Mouse (Mus musculus): Measurements from ENCODE around the gene Sgta. TPM values are rescaled to one million over a fixed set of nuclear protein-coding genes. Genes with fewer than 3 reads are reported as not detected.

The Sgta gene
- polyA plus RNA-seq (2015; fragmentation: Nextera tagmentation; extraction: Ambion mirVana), result 246 and 290 TPM in 2 replicates

GRCm38 (mm10) chr10:81059603-81060543 is at the start of gene Sgta:
Gene Sgta, minus strand, starts transcription at chr10:81060181.

GRCm38 (mm10) chr10:81105565-81106112 is 45.7 kb upstream of the Sgta start, which contains the start of gene Map2k2:
Gene Map2k2, plus strand, starts transcription at chr10:81105915.

DNA sequence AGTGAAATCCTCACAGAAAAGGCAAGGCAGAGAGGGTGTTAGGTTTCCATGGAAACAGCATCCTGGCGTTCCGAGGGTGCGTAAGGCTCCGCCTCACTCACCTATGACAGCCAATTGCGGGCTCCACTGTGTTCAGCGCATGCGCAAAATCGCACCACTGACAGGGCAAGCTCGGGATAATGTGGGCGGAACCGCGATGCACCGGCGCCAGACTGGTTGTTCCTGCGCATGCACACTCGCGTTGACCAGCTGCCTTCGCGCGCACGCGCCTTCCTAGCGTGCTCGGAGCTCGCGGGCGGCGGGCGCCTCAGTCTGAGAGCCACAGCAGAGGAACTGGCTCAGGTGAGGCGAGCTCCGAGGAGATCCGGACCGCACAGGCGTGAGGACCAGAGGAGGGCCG is 9.9 kb upstream of the Sgta start, which contains the start of gene Thop1:
Gene Thop1 (plus strand): TSS at position 200 of the 400 bp plus-strand sequence.

GRCm38 (mm10) chr10:81036988-81037580 is 22.9 kb downstream of the Sgta start, which contains the start of gene Slc39a3:
Gene Slc39a3, minus strand, starts transcription at chr10:81037426.

DNA sequence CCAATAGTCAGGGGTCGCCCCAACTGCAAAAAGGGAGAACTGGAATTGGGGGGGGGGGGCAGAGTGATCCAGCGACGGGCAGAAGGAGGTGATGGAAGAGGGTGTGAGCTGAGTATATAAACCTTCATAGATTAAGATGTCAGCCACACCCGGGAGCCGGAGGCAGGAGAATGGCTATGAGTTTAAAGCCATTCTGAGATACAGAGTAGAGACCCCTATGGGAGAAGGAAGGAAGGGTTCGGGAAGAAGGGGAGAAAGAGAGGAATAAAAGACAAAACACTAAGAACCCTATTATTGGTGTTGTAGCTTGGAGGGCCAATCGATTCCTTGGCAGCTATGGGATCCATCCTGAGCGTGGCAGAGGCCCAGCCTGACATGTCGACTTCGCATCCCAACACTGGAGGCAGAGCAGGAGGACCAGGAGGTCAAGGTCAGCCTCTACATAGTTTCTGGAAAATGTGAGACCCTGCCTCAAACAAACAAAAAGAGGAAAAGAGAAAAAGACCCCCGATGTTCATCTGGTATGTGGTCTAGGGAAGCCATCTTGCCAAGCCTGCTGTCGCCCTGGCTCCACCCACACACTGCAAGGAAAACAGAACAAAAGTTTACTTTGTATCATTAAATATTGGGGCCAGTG is 34.2 kb downstream of the Sgta start, which contains the start of gene Diras1:
Gene Diras1 (minus strand): TSS at position 24 of the 637 bp plus-strand sequence.

DNA sequence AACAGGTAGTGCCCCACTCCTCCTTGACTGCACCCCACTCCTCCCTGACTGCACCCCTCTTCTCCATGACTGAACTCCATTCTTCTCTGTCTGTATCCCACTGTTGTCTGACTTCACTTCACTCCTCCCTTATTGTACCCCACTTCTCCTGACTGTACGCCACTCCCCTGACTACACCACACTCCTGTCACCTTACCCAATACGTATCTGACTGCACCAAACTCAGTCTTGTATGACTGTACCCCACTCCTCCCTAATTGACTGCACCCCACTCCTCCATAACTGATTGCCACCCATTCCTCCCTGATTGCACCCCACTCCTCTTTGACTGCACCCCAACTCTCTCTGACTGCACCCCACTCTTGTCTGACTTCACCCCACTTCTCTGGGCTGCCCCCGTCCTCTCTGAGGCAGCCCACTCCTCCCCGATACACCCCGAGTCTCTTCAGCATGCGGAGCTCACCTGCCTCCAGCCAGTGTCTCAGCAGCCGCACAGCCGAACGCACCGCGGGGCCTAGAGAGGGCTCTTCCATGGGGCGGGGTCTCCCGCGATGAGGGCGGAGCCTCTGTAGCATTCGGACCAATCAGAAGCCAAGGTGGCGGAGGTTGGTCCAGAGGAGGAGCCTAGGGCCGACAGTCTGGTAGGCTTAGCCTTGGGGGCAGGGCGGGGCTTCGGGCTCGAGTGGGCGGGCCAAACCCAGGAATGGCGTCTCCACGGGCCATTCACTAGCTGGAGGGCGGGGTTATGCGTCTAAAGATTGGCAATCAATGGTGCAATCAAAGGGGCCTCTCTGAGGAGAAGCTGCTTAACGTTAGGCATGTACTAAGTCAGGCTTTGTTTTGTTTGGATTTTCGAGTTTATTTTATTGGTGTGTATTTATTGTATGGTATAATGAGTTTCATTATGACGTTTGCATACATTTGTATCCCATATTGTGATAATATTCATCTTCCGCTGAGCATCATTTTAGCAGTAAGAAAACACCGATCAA is 45.3 kb downstream of the Sgta start, which contains the start of gene Gng7:
Gene Gng7 (minus strand): TSS at position 553 of the 992 bp plus-strand sequence.

Small RNA genes within 50 kb of the gene (microRNA-seq; reads per million reads assigned to microRNA genes)
- gene Mir5615-1 (not detected), gene Mir5615-2 (not detected)

Other genes with a start within 250 kb of the Sgta start
- 2.4 and 2.7 TPM in 2 replicates for gene Jsrp1, start 246.7 kb downstream of the Sgta start, polyA plus RNA-seq (2015; fragmentation: Nextera tagmentation; extraction: Ambion mirVana)
- 1,152 and 1,281 TPM in 2 replicates for gene Oaz1, start 233.5 kb downstream of the Sgta start, polyA plus RNA-seq (2015; fragmentation: Nextera tagmentation; extraction: Ambion mirVana)
- gene Lingo3, start 216.1 kb downstream of the Sgta start, polyA plus RNA-seq (2015; fragmentation: Nextera tagmentation; extraction: Ambion mirVana), result 28.9 and 30.1 TPM in 2 replicates
- gene Lsm7, start 205.0 kb downstream of the Sgta start, polyA plus RNA-seq (2015; fragmentation: Nextera tagmentation; extraction: Ambion mirVana), result 271 and 277 TPM in 2 replicates
- 79.8 and 90.2 TPM in 2 replicates for gene Sppl2b, start 204.9 kb downstream of the Sgta start, polyA plus RNA-seq (2015; fragmentation: Nextera tagmentation; extraction: Ambion mirVana)
- 0.10 and 0.27 TPM in 2 replicates for gene Tmprss9, start 188.3 kb downstream of the Sgta start, polyA plus RNA-seq (2015; fragmentation: Nextera tagmentation; extraction: Ambion mirVana)
- gene Timm13, start 159.2 kb downstream of the Sgta start, polyA plus RNA-seq (2015; fragmentation: Nextera tagmentation; extraction: Ambion mirVana), result 389 and 390 TPM in 2 replicates
- gene Lmnb2, start 141.9 kb downstream of the Sgta start, polyA plus RNA-seq (2015; fragmentation: Nextera tagmentation; extraction: Ambion mirVana), result 20.9 and 25.2 TPM in 2 replicates
- gene Gadd45b, start 130.1 kb downstream of the Sgta start, polyA plus RNA-seq (2015; fragmentation: Nextera tagmentation; extraction: Ambion mirVana), result 9.8 and 11.4 TPM in 2 replicates
- 26.8 and 31.7 TPM in 2 replicates for gene Gng7, start 45.2 kb downstream of the Sgta start, polyA plus RNA-seq (2015; fragmentation: Nextera tagmentation; extraction: Ambion mirVana)
- gene Diras1, start 34.5 kb downstream of the Sgta start, polyA plus RNA-seq (2015; fragmentation: Nextera tagmentation; extraction: Ambion mirVana), result 70.0 and 88.4 TPM in 2 replicates
- 36.6 and 41.3 TPM in 2 replicates for gene Slc39a3, start 22.8 kb downstream of the Sgta start, polyA plus RNA-seq (2015; fragmentation: Nextera tagmentation; extraction: Ambion mirVana)
- gene Thop1, start 9.9 kb upstream of the Sgta start, polyA plus RNA-seq (2015; fragmentation: Nextera tagmentation; extraction: Ambion mirVana), result 37.7 and 40.4 TPM in 2 replicates
- gene Creb3l3, start 38.7 kb upstream of the Sgta start, polyA plus RNA-seq (2015; fragmentation: Nextera tagmentation; extraction: Ambion mirVana), result 0.50 and 0.69 TPM in 2 replicates
- gene Map2k2, start 45.7 kb upstream of the Sgta start, polyA plus RNA-seq (2015; fragmentation: Nextera tagmentation; extraction: Ambion mirVana), result 208 and 228 TPM in 2 replicates
- 19.7 and 21.3 TPM in 2 replicates for gene Zbtb7a, start 75.0 kb upstream of the Sgta start, polyA plus RNA-seq (2015; fragmentation: Nextera tagmentation; extraction: Ambion mirVana)
- 34.5 and 40.4 TPM in 2 replicates for gene Pias4, start 107.7 kb upstream of the Sgta start, polyA plus RNA-seq (2015; fragmentation: Nextera tagmentation; extraction: Ambion mirVana)
- gene Eef2, start 116.5 kb upstream of the Sgta start, polyA plus RNA-seq (2015; fragmentation: Nextera tagmentation; extraction: Ambion mirVana), result 404 and 449 TPM in 2 replicates
- gene Dapk3, start 122.8 kb upstream of the Sgta start, polyA plus RNA-seq (2015; fragmentation: Nextera tagmentation; extraction: Ambion mirVana), result 68.4 and 78.4 TPM in 2 replicates
- gene 4930442H23Rik, start 123.7 kb upstream of the Sgta start, polyA plus RNA-seq (2015; fragmentation: Nextera tagmentation; extraction: Ambion mirVana), result not detected in 2 replicates
- 0.11 and 0.13 TPM in 2 replicates for gene Nmrk2, start 141.9 kb upstream of the Sgta start, polyA plus RNA-seq (2015; fragmentation: Nextera tagmentation; extraction: Ambion mirVana)
- gene Atcay, start 170.7 kb upstream of the Sgta start, polyA plus RNA-seq (2015; fragmentation: Nextera tagmentation; extraction: Ambion mirVana), result 62.1 and 75.8 TPM in 2 replicates
- 24.6 and 28.6 TPM in 2 replicates for gene Zfr2, start 173.0 kb upstream of the Sgta start, polyA plus RNA-seq (2015; fragmentation: Nextera tagmentation; extraction: Ambion mirVana)
- 69.6 and 88.6 TPM in 2 replicates for gene Matk, start 192.8 kb upstream of the Sgta start, polyA plus RNA-seq (2015; fragmentation: Nextera tagmentation; extraction: Ambion mirVana)
- gene Mrpl54, start 206.8 kb upstream of the Sgta start, polyA plus RNA-seq (2015; fragmentation: Nextera tagmentation; extraction: Ambion mirVana), result 168 and 176 TPM in 2 replicates
- 32.0 and 34.0 TPM in 2 replicates for gene Apba3, start 206.8 kb upstream of the Sgta start, polyA plus RNA-seq (2015; fragmentation: Nextera tagmentation; extraction: Ambion mirVana)
- gene Tjp3, start 231.4 kb upstream of the Sgta start, polyA plus RNA-seq (2015; fragmentation: Nextera tagmentation; extraction: Ambion mirVana), result 1.5 and 2.4 TPM in 2 replicates
- gene Pip5k1c, start 232.8 kb upstream of the Sgta start, polyA plus RNA-seq (2015; fragmentation: Nextera tagmentation; extraction: Ambion mirVana), result 101 and 122 TPM in 2 replicates

Measured in neural tube, postnatal 0 days (tissue).